ENCODE assay signal across 9 mouse cellular contexts in the genomic region with DNA sequence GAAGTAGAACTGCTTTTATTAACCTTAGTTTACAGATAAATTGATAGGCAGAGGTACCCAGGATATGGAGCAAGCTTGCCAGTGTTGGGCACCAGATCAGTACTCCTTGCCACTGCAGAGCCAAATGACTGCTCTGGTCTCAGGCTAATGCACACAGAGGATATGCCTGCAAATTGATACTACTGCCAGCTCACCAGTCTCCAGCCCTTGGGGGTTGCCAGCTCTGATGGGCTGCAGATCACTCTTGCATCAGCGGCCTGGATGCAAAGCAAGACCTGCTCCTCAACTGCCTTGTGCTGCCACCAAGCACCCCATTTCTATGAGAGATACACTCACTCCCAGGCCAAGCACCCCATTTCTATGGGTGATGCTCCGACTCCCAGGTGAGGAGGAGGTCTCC.
"Had no signal": no experiment of that assay in that cellular context is flagged by ENCODE, and none has a peak within 500 bp of the region (broad histone marks: within the 10 kb centered on the region; RNA-seq: fewer than 3 reads in every experiment).

No protein-coding gene starts in this region.

- H3K9me3 ChIP-seq: limb, embryonic 13.5 days; midbrain, embryonic 13.5 days; stomach, embryonic 15.5 days had no signal

- H3K36me3 ChIP-seq: midbrain, embryonic 13.5 days; stomach, embryonic 15.5 days had no signal

- ATAC-seq: midbrain, embryonic 13.5 days had no signal

- H3K4me2 ChIP-seq: limb, embryonic 13.5 days; midbrain, embryonic 13.5 days; stomach, embryonic 15.5 days had no signal

- DNase-seq: kidney, postnatal 14 days; left cerebral cortex, postnatal 4 days; lung, adult 18-20 months; right cerebral cortex, postnatal 14 days; thymus, postnatal 36 days had no signal

- H3K27ac ChIP-seq: limb, embryonic 13.5 days; liver, embryonic 14.5 days; midbrain, embryonic 13.5 days; stomach, embryonic 15.5 days had no signal

- H3K27me3 ChIP-seq: limb, embryonic 13.5 days; midbrain, embryonic 13.5 days; stomach, embryonic 15.5 days had no signal

- H3K4me3 ChIP-seq: limb, embryonic 13.5 days; midbrain, embryonic 13.5 days; stomach, embryonic 15.5 days had no signal

- H3K9ac ChIP-seq: limb, embryonic 13.5 days; liver, embryonic 14.5 days; midbrain, embryonic 13.5 days; stomach, embryonic 15.5 days had no signal
